Mouse (Mus musculus) kidney, embryonic 15.5 days (tissue): ENCODE results near the gene Strc. TPM values are rescaled to one million over a fixed set of nuclear protein-coding genes. Genes with fewer than 3 reads are reported as not detected.

Experiments used
- ATAC-seq: fragments of 200-750 bp; cut with Nextera tagmentation; replicated peaks from 2 replicates; pipeline ENCODE4 v1.8.0; 2017; ENCODE audit warnings: moderate TSS enrichment; ENCODE audit not compliant: low FRiP score
- H3K27ac ChIP-seq: fragments of 300-500 bp; sonication (generic); 2 replicates; pipeline ENCODE4 v1.5.1; 2015; ENCODE audit warnings: mild to moderate bottlenecking, inconsistent platforms
- H3K27me3 ChIP-seq: fragments of 300-500 bp; sonication (generic); 2 replicates; pipeline ENCODE4 v1.6.1; 2015; ENCODE audit warnings: inconsistent platforms
- H3K36me3 ChIP-seq: fragments of 300-500 bp; sonication (generic); 2 replicates; pipeline ENCODE4 v1.6.1; 2015; ENCODE audit warnings: inconsistent platforms
- H3K4me1 ChIP-seq: fragments of 300-500 bp; sonication (generic); 2 replicates; pipeline ENCODE4 v1.6.1; 2015; ENCODE audit warnings: inconsistent platforms
- H3K4me2 ChIP-seq: fragments of 300-500 bp; sonication (generic); 2 replicates; pipeline ENCODE4 v1.6.1; 2015; ENCODE audit warnings: moderate library complexity, mild to moderate bottlenecking, inconsistent platforms
- H3K4me3 ChIP-seq: fragments of 300-500 bp; sonication (generic); replicated peaks from 2 replicates; pipeline ENCODE4 v1.5.1; 2015; ENCODE audit warnings: mild to moderate bottlenecking, inconsistent platforms
- H3K9ac ChIP-seq: fragments of 300-500 bp; sonication (generic); 2 replicates; pipeline ENCODE4 v1.6.1; 2015; ENCODE audit warnings: mild to moderate bottlenecking, inconsistent platforms
- H3K9me3 ChIP-seq: fragments of 300-500 bp; sonication (generic); replicated peaks from 2 replicates; pipeline ENCODE4 v1.6.1; 2016; ENCODE audit warnings: inconsistent platforms
- WGBS: fragments of 180-500 bp; shearing (Covaris S2); methylation state at CpG from one replicate; pipeline ENCODE4 v1.1.7; 2015; ENCODE audit warnings: mixed read lengths; 5-methylcytosine and 5-hydroxymethylcytosine counted together
- polyA plus RNA-seq: library from polyadenylated mRNA; unstranded; fragments of >200 nt; fragmentation: Nextera tagmentation; extraction: Ambion mirVana; gene quantifications from 2 replicates; pipeline ENCODE4 v1.2.1, GENCODE M21; 2015

Gene Strc
- polyA plus RNA-seq, 1 experiment from 2014 or later, result not detected

- Histone ChIP-seq H3K4me2 (no peak overlapping the region), H3K9me3 (no peaks in the 10 kb centered on the region), H3K4me3 (no peak overlapping the region), H3K27ac (no peak overlapping the region), H3K36me3 (no peaks in the 10 kb centered on the region), H3K9ac (no peak overlapping the region), H3K27me3 (no peaks in the 10 kb centered on the region), H3K4me1 (no peaks in the 10 kb centered on the region)
- ATAC-seq, result no peak
Measured at GRCm38 (mm10) chr2:121403296-121403695, 16.3 kb upstream of the Strc start.

DNA sequence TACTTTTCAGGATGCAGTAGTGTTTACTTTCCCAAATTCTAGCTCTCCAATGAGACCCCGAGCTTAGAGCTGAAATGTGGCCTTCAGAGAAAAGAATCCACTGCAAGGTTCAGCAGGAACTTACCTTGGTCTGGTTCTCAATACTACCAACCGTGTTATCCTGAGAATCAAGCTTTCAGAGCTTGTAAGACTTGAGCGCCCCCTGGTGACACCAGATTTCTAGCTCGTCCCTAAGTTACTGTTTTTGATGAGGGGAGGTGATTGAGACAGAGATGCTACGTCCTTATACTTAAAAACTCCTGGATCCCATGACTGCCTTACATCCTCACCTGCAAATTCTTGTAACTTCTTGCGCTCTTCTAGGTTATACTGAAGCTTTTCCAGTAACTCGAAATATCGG, 9.7 kb upstream of the Strc start:
- no peak overlapping the region for H3K9ac ChIP-seq
- H3K27me3 ChIP-seq, result no peaks in the 10 kb centered on the region
- no peak overlapping the region for H3K27ac ChIP-seq
- ATAC-seq, result no peak
- no peaks in the 10 kb centered on the region for H3K36me3 ChIP-seq
- WGBS, result 15% methylated on average over 8 of the region's 8 CpGs
- H3K9me3 ChIP-seq, result no peaks in the 10 kb centered on the region
- H3K4me1 ChIP-seq, result no peaks in the 10 kb centered on the region
- no peak overlapping the region for H3K4me3 ChIP-seq
- no peak overlapping the region for H3K4me2 ChIP-seq

DNA sequence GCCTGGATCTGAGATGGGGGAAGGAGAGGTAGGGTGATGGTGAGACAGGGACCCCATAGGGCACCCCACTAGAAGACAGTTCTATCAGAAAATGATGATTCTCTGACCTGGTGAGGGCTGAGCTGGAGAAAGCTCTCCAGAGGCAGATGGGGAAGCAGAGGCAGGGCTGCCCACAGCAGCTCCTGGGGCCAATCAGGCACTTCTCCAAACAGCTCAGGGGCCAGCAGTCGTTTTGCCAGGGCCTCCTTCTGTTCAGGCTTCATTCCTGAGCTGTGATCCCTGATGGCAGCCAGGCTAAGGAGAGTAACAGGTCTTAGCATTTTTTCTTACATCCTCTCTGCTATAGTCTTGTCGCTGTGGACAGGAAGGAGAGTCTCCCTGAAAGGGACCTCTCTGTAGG, 12.2 kb downstream of the Strc start:
- no peak overlapping the region for H3K27ac ChIP-seq
- no peaks in the 10 kb centered on the region for H3K9me3 ChIP-seq
- no peak overlapping the region for H3K4me3 ChIP-seq
- H3K9ac ChIP-seq, result no peak overlapping the region
- no peaks in the 10 kb centered on the region for H3K27me3 ChIP-seq
- no peaks in the 10 kb centered on the region for H3K4me1 ChIP-seq
- H3K36me3 ChIP-seq, result no peaks in the 10 kb centered on the region
- H3K4me2 ChIP-seq, result no peak overlapping the region
- 46% methylated on average over 2 of the region's 2 CpGs for WGBS
- no peak for ATAC-seq

- Histone ChIP-seq H3K27ac (no peak overlapping the region), H3K4me2 (no peak overlapping the region), H3K9ac (no peak overlapping the region), H3K4me1 (no peaks in the 10 kb centered on the region), H3K36me3 (no peaks in the 10 kb centered on the region), H3K27me3 (no peaks in the 10 kb centered on the region), H3K9me3 (no peaks in the 10 kb centered on the region), H3K4me3 (no peak overlapping the region)
- no peak for ATAC-seq
- 81% methylated on average over 3 of the region's 3 CpGs for WGBS
Measured at GRCm38 (mm10) chr2:121372266-121372665, 14.7 kb downstream of the Strc start.

GRCm38 (mm10) chr2:121370921-121371320, 16.0 kb downstream of the Strc start:
- WGBS, result 81% methylated on average over 5 of the region's 5 CpGs
- no peak overlapping the region for H3K4me3 ChIP-seq
- no peaks in the 10 kb centered on the region for H3K9me3 ChIP-seq
- no peaks in the 10 kb centered on the region for H3K36me3 ChIP-seq
- no peaks in the 10 kb centered on the region for H3K27me3 ChIP-seq
- no peak for ATAC-seq
- H3K4me1 ChIP-seq, result no peaks in the 10 kb centered on the region
- no peak overlapping the region for H3K27ac ChIP-seq
- H3K9ac ChIP-seq, result no peak overlapping the region
- H3K4me2 ChIP-seq, result no peak overlapping the region

GRCm38 (mm10) chr2:121368831-121369230, 18.1 kb downstream of the Strc start:
- no peaks in the 10 kb centered on the region for H3K27me3 ChIP-seq
- no peaks in the 10 kb centered on the region for H3K4me1 ChIP-seq
- H3K9me3 ChIP-seq, result no peaks in the 10 kb centered on the region
- no peak overlapping the region for H3K4me2 ChIP-seq
- ATAC-seq, result no peak
- no peak overlapping the region for H3K9ac ChIP-seq
- 90% methylated on average over 2 of the region's 2 CpGs for WGBS
- no peaks in the 10 kb centered on the region for H3K36me3 ChIP-seq
- no peak overlapping the region for H3K4me3 ChIP-seq
- no peak overlapping the region for H3K27ac ChIP-seq

- H3K27me3 ChIP-seq, result peaks cover 9% of the 10 kb centered on the region; the same call in 1 of the 2 replicates
- H3K27ac ChIP-seq, result no peak overlapping the region
- peaks cover 10% of the 10 kb centered on the region for H3K4me1 ChIP-seq
- ATAC-seq, result no peak
- no peak overlapping the region for H3K9ac ChIP-seq
- no peak overlapping the region for H3K4me2 ChIP-seq
- no peak overlapping the region for H3K4me3 ChIP-seq
- no peaks in the 10 kb centered on the region for H3K9me3 ChIP-seq
- no peaks in the 10 kb centered on the region for H3K36me3 ChIP-seq
- WGBS, result 83% methylated on average over 3 of the region's 3 CpGs
Measured at GRCm38 (mm10) chr2:121363656-121364055, 23.3 kb downstream of the Strc start.

DNA sequence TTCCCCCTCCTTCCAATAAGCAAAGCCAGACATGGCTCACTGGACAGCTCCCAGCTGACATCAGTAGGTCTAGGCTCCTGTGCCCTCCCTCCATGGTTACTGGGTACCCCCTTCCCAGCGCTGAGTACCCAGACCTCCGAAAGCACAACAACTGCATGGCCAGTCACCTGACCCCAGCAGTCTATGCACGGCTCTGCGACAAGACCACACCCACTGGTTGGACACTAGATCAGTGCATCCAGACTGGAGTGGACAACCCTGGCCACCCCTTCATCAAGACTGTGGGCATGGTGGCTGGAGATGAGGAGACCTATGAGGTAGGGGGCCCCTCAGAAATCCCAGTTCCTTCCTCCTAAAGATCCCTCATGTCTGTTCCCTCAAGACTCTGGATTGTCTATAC, 27.5 kb downstream of the Strc start:
- Histone ChIP-seq H3K4me3 (no peak overlapping the region), H3K27me3 (peaks cover 31% of the 10 kb centered on the region), H3K9me3 (no peaks in the 10 kb centered on the region), H3K9ac (no peak overlapping the region), H3K27ac (no peak overlapping the region), H3K36me3 (no peaks in the 10 kb centered on the region), H3K4me2 (no peak overlapping the region), H3K4me1 (peaks cover 27% of the 10 kb centered on the region)
- 30% methylated on average over 4 of the region's 4 CpGs for WGBS
- no peak for ATAC-seq

DNA sequence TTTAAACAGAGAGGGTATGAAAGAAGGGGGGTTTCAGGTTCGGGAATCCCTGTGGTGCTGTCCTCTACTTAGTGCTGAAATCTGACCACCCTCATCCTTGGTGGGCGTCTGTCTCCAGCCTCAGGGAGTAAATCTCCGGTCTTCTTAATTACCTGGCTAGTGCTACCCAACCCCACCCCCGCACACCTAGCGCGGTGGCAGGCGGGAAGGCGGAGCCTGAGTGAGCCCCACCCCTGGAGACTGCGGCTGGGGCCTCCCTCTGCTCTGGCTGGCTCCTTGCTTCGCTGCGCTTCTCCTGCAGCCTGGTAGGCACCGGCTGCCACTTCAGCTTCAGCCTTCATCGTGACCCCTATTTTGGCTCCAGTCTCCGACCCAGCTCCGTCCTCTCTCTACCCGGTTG, 28.6 kb downstream of the Strc start:
- peak overlapping the region; percentile 61 for H3K4me2 ChIP-seq
- 0 out of 2 replicates have a peak overlapping the region, but pooled peaks have one; percentile 0 for H3K9ac ChIP-seq
- 0% methylated on average over 16 of the region's 16 CpGs for whole genome bisulfite sequencing
- peaks cover 33% of the 10 kb centered on the region for H3K4me1 ChIP-seq
- H3K9me3 ChIP-seq, result no peaks in the 10 kb centered on the region
- H3K27me3 ChIP-seq, result peaks cover 31% of the 10 kb centered on the region
- H3K4me3 ChIP-seq, result peak overlapping the region; percentile 33
- no peaks in the 10 kb centered on the region for H3K36me3 ChIP-seq
- peak; percentile 75 for ATAC-seq
- H3K27ac ChIP-seq, result peak overlapping the region; percentile 14; the same call in 1 of the 2 replicates

GRCm38 (mm10) chr2:121357961-121358360, 29.0 kb downstream of the Strc start:
- peak overlapping the region; percentile 14; the same call in 1 of the 2 replicates for H3K27ac ChIP-seq
- no peak for ATAC-seq
- WGBS, result 0% methylated on average over 4 of the region's 4 CpGs
- H3K4me1 ChIP-seq, result peaks cover 33% of the 10 kb centered on the region
- H3K27me3 ChIP-seq, result peaks cover 31% of the 10 kb centered on the region
- H3K4me2 ChIP-seq, result peak overlapping the region; percentile 61
- no peaks in the 10 kb centered on the region for H3K36me3 ChIP-seq
- no peaks in the 10 kb centered on the region for H3K9me3 ChIP-seq
- no peak overlapping the region for H3K9ac ChIP-seq
- H3K4me3 ChIP-seq, result peak overlapping the region; percentile 33

DNA sequence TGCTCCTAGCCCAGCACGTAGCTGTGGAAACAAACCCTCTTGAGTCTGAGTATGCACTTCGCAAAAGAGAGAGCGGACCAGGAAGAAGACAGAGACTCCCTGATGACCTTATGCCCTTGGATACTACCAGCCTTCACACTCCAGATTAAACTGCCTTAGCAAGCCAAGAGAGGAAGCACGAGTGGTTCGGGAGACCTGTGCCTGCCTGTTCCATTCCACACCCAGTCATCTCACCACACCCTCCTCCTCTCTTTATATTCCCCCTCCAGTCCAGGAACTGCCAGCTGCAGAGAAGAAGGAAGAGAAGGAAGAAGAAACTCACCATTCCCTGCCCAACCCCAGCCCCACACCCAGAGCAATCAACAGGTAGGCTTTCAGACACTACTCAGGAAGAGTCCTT, 29.5 kb downstream of the Strc start, which contains the start of gene Ckmt1:
Ckmt1 (plus strand) TSS at position 221 of the 400 bp plus-strand sequence.
- Histone ChIP-seq H3K4me1 (peaks cover 33% of the 10 kb centered on the region), H3K27ac (peak within 1 kb of the TSS; percentile 14; the same call in 1 of the 2 replicates), H3K4me3 (peak within 1 kb of the TSS; percentile 33), H3K27me3 (peaks cover 31% of the 10 kb centered on the region), H3K36me3 (no peaks in the 10 kb centered on the region), H3K9me3 (no peaks in the 10 kb centered on the region), H3K4me2 (peak within 1 kb of the TSS; percentile 61), H3K9ac (0 out of 2 replicates have a peak within 1 kb of the TSS, but pooled peaks have one; percentile 0)
- 46% methylated on average over 5 of the region's 5 CpGs for WGBS
- ATAC-seq, result no peak

DNA sequence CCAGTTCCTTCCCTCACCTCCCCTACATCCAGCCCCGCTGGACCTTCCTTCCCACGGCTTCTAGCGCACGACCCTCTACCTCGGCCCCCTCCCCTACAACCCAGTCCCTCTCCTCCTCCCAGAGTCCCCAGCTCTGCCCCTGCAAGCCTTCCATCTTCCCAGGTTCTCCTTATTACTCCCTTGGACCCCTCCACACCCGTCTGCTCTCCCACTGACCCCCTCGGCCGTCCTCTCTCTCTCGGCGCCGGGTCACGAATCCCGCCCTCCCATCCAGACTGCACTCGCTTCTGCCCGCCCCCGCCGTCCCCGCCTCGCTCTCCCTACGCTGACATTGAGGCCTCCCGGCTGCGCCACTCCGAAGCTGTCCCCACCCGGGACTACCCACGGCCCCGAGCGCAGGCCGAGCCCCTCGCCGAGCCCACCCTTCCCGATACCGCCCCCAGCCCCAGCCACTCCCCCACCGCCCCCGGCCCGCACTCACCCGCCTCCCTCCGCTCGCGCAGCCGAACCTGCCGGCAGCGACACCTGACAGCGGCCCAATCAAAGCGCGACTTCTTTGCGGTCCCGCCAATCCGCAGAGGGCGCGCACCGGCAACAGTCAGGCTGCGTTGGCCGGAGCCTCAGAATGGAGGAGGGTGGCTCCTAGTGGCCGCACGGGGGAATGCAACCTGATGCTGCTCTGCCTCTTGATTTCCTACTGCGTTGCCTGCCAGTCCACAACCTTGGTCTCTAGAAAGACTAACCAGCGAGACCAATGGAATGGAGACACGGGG, 32.0 kb downstream of the Strc start, which contains the start of gene Ppip5k1:
Ppip5k1 (minus strand) TSS at position 577 of the 773 bp plus-strand sequence.
- H3K27me3 ChIP-seq, result peaks cover 31% of the 10 kb centered on the region
- 1% methylated on average over 58 of the region's 58 CpGs for WGBS
- H3K4me2 ChIP-seq, result peak within 1 kb of the TSS; percentile 81
- H3K9ac ChIP-seq, result peak within 1 kb of the TSS; percentile 82
- H3K4me1 ChIP-seq, result peaks cover 33% of the 10 kb centered on the region
- peaks cover 2% of the 10 kb centered on the region; the same call in 1 of the 2 replicates for H3K36me3 ChIP-seq
- peak within 1 kb of the TSS; percentile 79 for H3K4me3 ChIP-seq
- no peaks in the 10 kb centered on the region for H3K9me3 ChIP-seq
- peak within 1 kb of the TSS; percentile 67 for H3K27ac ChIP-seq
- ATAC-seq, result peak; percentile 97
